Mouse (Mus musculus) testis, adult 2 months (tissue): ENCODE data around the gene Ppil2.

Experiments used
- CTCF ChIP-seq: fragments of 200-500 bp; IDR thresholded peaks from 2 replicates; pipeline ENCODE4 v1.5.1; 2012; ENCODE audit warnings: low read depth, mild to moderate bottlenecking, inconsistent platforms, low read length, moderate library complexity; ENCODE audit not compliant: control insufficient read depth, insufficient read depth, insufficient replicate concordance
- POLR2A ChIP-seq: fragments of 200-500 bp; IDR thresholded peaks from 2 replicates; pipeline ENCODE4 v1.6.1; 2012; ENCODE audit warnings: low read depth, mild to moderate bottlenecking, inconsistent platforms, low read length, moderate library complexity; ENCODE audit not compliant: control insufficient read depth

DNA sequence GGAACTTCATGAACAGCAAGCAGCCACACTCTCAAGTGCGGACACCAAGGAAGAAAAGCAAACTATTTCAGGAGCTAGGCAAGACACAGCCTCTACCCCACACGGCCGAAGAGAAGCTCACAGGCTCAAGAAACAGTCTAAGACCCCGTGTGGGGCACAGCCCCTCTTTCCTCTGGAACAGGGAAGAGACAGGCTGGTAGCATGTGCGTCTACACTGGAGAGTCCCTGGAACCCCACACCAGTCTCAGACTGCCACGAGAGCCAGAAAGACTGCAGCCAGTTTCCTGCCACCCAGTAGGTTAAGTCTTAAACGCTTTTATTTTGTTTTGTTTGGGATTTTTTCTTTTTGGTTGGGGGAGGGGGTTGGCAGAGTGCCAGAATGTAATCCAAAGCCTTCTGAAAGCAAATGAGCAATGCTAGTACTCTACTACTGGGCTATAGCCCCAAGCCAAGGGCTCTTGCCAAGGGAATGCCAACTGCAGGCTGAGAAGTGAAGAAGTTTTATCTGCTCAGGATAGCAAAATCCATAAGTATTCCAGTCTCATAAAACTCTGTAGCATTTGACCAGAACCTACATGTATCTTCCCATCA is 8.3 kb downstream of the Ppil2 start:
- no peak for TF ChIP-seq POLR2A
- no peak for TF ChIP-seq CTCF
